Mouse (Mus musculus): ENCODE results near the gene Eps8.

The Eps8 gene

GRCm38 (mm10) chr6:137589245-137589618, 65.4 kb downstream of the Eps8 start:
- POLR2A ChIA-PET = no interaction called here

DNA sequence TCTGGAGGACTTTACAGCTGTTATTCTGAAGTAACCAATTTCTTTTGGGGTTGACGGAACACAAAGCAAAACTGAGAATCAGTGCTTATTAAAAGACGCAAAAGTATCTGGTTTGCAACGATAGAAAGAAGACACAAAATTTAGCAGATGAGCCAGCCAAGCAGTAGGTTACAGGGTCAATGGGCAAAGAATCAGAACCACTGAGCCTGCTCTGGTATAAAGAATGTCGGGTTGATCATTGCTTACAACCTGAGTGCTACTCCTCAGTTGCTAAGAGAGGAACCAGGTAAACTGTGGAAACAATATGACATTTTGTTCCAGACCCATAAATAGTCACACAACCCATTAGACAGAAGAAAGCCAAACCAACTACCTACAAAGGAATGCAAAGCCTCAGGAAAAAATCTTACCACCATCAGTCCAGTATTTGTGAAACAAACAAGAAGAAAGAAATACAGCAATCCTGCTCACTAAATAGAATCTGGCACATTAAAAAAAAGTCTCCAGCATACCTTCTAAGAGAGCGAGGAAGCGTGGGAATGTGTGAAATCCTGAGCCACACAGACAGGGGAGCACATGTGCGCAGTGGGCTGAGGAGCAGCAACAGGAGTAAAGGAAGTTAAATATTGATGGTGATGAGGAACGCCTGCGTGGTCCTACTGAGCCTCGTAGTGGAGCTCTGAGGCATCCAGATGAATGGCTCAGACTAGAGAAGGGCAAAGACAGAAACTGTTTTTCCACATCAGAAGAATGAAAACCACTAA, 66.0 kb downstream of the Eps8 start:
- POLR2A ChIA-PET = no interaction called here
- CTCF ChIA-PET = no interaction called here

More at GRCm38 (mm10) chr6:137589245-137589618, 65.4 kb downstream of the Eps8 start:
- CTCF ChIA-PET = no interaction called here

DNA sequence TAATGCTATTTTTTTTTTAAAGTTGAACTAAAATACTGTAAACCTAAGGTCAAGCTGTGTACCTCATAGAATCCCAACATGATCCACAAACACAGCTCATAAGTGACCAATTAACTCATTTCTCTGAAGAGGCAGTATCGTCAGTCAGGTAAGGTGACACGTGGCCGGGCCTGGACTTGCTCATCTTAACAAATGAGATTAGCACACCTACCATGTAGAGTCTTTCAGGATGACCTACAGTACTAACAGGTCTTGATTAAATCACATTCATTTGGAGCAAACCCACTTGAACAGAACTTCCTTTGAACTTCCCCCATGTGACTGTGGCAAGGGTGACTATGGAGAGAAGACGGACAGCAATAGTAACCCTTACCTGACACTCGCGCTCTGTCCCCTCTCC, 66.8 kb downstream of the Eps8 start:
- CTCF ChIA-PET = interaction anchor here in 2 of 4 experiments (1.1 to 1.2 kb wide), 2 partner anchors 84 to 132 kb away, joined by 3 read pairs; no protein-coding TSS in a partner anchor

DNA sequence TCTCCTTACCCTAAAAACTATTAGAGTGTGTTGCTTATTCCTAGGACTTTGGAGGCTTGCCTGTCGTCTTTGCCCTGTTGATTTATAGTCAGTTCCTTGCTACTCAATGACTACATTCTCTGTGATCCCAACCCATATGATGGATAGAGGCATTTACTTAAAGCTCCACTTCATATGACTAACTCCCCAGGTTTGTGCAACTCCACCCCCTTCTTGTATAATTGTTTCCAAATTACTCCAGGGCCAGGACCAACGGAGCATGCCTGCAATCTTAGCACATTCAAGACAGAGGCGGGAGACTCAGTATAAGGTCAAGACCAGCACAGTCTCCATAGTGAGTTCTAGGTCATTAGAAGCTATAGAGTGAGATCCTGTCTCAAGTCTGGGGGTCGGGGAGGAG, 69.4 kb downstream of the Eps8 start:
- ChIA-PET POLR2A (interaction anchor here in 1 of 4 experiments (0.6 kb wide), 1 partner anchor 454 kb away, joined by 4 read pairs; no protein-coding TSS in a partner anchor), CTCF (no interaction called here)

More for the DNA sequence above, 66.8 kb downstream of the Eps8 start:
- POLR2A ChIA-PET = interaction anchor here in 1 of 4 experiments (0.8 kb wide), 1 partner anchor 9 kb away, joined by 3 read pairs; no protein-coding TSS in a partner anchor

DNA sequence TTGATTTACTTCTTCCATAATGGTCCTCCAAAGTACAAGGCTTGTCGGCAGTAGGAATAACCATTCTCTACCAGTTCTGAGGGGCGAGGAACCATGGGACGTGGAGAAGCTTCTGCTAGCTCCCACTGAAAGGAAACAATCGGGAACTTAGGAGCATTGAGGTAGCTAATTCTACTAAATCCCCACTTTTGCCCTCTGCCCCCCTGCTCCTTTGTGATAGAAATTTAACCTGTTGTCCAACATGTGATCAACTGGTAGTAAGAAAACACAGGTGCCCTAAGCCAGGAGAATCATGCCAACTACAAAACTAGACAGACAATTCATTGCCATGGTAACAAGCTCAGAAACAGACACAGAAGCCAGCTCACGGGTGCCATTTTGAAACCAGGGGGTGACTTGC, 71.6 kb downstream of the Eps8 start:
- CTCF ChIA-PET = no interaction called here

DNA sequence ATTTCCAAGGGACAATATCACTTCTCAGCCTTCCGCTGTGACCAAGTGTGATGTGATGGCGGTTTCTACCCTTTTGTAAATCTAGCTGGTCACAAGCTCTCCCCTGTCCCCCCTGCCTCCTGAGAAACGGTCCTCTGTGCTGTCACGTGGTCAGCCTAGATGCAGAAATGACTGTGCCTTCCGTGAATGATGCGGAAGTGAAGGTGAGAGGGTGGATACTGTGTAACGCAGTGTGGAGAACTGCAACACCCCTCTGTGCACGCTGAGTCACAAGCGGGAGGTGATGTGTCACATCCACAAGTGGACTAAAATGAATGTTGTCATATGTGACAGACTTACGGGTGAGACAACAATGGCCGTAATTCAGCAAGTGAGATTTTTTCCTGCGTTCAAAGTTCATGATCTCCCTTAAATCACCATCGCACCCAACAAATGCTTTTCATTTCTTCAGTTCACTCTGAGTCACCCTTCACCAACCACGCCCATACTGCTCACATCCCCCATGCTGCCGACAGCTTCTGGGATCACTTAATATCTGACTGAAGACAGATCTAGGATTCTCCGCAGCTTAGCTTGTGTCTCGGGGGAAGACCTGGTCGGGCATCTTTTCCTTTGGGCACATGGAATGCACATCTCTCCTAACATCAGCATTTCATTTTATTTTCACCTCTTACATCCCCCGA, 72.3 kb downstream of the Eps8 start:
- ChIA-PET POLR2A (interaction anchor here in 1 of 4 experiments (0.6 to 1.0 kb wide), 2 partner anchors 149 to 165 kb away, joined by 3 read pairs; no protein-coding TSS in a partner anchor), CTCF (no interaction called here)

More for the DNA sequence above, 71.6 kb downstream of the Eps8 start:
- POLR2A ChIA-PET = interaction anchor here in 1 of 4 experiments (1.0 kb wide), 1 partner anchor 164 kb away, joined by 3 read pairs; no protein-coding TSS in a partner anchor

DNA sequence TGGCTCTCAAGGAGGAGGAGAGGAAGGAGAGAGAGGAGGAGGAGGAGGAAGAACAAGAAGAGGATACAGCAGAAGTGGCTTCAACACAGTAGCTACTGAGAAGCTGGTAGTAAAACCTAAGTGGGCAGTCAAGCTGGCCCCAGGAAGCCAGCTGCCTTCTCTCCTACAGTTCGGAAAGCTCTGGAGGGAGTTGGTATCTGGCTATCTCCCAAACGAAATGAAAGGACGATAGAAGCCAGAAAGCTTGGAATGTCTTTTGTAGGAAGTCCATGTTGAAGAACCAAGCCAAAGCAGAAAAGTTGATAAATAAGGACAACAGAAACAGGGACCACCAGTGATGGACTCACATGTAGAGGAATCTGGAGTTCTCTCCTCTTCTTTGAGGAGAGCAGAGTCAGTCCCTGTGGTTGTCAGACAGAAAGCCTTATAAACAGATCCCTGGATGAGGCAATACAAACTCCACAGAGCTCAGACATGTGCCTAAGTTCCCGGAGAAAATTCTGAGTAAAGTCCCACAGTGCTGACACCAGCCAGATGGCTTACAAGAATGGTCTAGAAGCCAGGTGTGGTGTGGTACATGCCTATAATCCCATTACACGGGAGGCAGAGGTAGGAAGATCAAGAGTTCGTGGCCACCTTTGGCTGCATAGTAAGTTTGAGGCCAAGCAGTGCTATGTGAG, 73.2 kb downstream of the Eps8 start:
- ChIA-PET POLR2A (interaction anchor here in 2 of 4 experiments (0.6 to 0.8 kb wide), 2 partner anchors 149 to 401 kb away, joined by 3 to 4 read pairs; no protein-coding TSS in a partner anchor), CTCF (no interaction called here)

- POLR2A ChIA-PET = interaction anchor here in 1 of 4 experiments (1.3 kb wide), 1 partner anchor 155 kb away, joined by 4 read pairs; the partner anchor contains the start of gene Strap
- CTCF ChIA-PET = no interaction called here
These were observed 74.2 kb downstream of the Eps8 start for GRCm38 (mm10) chr6:137580503-137580902.

GRCm38 (mm10) chr6:137576670-137577371, 77.9 kb downstream of the Eps8 start:
- ChIA-PET CTCF (interaction anchor here in 1 of 4 experiments (1.1 kb wide), 1 partner anchor 121 kb away, joined by 3 read pairs; no protein-coding TSS in a partner anchor), POLR2A (interaction anchor here in 1 of 4 experiments (0.5 to 0.6 kb wide), 2 partner anchors 106 to 146 kb away, joined by 4 read pairs; no protein-coding TSS in a partner anchor)

GRCm38 (mm10) chr6:137576091-137576490, 78.6 kb downstream of the Eps8 start:
- ChIA-PET POLR2A (interaction anchor here in 1 of 4 experiments (0.5 kb wide), 1 partner anchor 105 kb away, joined by 4 read pairs; no protein-coding TSS in a partner anchor), CTCF (no interaction called here)

DNA sequence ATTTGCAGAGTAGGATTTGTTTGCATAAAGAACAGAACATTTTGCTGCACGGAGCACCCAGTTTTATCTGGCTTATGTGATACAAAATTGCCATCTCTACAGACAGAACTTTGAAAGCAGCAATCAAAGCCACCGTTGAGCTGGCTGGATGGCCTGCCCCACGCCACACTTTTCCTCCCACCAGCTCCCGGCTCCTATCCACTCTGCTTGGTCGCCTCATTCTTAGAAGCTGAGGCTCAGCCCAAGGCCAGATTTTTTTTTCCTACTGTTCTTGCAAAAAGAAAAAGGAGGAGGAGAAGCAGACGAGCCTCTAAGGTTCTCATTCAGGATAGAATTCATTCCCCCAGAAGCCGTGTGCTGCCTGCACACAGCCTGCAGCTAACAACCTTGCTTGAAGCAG, 80.8 kb downstream of the Eps8 start:
- ChIA-PET POLR2A (interaction anchor here in 1 of 4 experiments (0.7 kb wide), 1 partner anchor 36 kb away, joined by 6 read pairs; no protein-coding TSS in a partner anchor), CTCF (no interaction called here)

- ChIA-PET CTCF (interaction anchor here in 1 of 4 experiments (0.6 kb wide), 1 partner anchor 171 kb away, joined by 3 read pairs; no protein-coding TSS in a partner anchor), POLR2A (interaction anchor here in 1 of 4 experiments (1.3 kb wide), 1 partner anchor 9 kb away, joined by 4 read pairs; no protein-coding TSS in a partner anchor)
These were observed 84.0 kb downstream of the Eps8 start for GRCm38 (mm10) chr6:137570718-137571131.

GRCm38 (mm10) chr6:137570019-137570418, 84.7 kb downstream of the Eps8 start:
- CTCF ChIA-PET = no interaction called here
- POLR2A ChIA-PET = interaction anchor here in 1 of 4 experiments (1.3 kb wide), 1 partner anchor 8 kb away, joined by 4 read pairs; no protein-coding TSS in a partner anchor

- POLR2A ChIA-PET = no interaction called here
- CTCF ChIA-PET = no interaction called here
These were observed 85.6 kb downstream of the Eps8 start for GRCm38 (mm10) chr6:137569071-137569470.

- ChIA-PET POLR2A (no interaction called here), CTCF (no interaction called here)
These were observed 88.8 kb downstream of the Eps8 start for GRCm38 (mm10) chr6:137565890-137566289.

DNA sequence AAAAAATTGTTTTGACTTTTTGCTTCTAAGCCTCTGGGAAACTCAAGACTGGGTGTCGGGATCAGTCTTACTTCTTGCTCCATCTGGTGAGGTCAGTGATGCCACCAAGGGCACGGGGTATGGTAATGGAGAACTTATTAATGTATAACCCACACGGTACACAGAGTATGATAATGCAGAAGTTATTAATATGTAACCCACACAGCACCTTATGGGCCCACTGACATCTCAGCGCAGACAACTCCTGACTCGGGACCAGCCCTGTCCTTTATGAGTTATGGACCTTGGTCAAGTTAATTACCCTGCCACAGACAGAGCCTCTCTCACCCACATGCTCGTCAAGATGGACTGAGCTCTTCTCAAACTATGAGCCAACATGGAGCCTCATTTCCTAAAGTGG, 89.2 kb downstream of the Eps8 start:
- CTCF ChIA-PET = no interaction called here
- POLR2A ChIA-PET = no interaction called here

GRCm38 (mm10) chr6:137560358-137560859, 94.3 kb downstream of the Eps8 start:
- ChIA-PET CTCF (no interaction called here), POLR2A (no interaction called here)

- CTCF ChIA-PET = no interaction called here
These were observed 95.8 kb downstream of the Eps8 start for GRCm38 (mm10) chr6:137558840-137559239.

GRCm38 (mm10) chr6:137557671-137558070, 97.0 kb downstream of the Eps8 start:
- ChIA-PET CTCF (no interaction called here), POLR2A (no interaction called here)

More at GRCm38 (mm10) chr6:137558840-137559239, 95.8 kb downstream of the Eps8 start:
- POLR2A ChIA-PET = no interaction called here
